Mouse (Mus musculus) ES-Bruce4 (cell line): ENCODE measurements around the gene Slc25a12.

Experiments used
- CTCF ChIP-seq: IDR thresholded peaks from one replicate; pipeline ENCODE4 v1.8.1; 2011; ENCODE audit warnings: low read depth, low read length
- POLR2A ChIP-seq: IDR thresholded peaks from one replicate; pipeline ENCODE4 v1.8.1; 2011; ENCODE audit warnings: low read length; ENCODE audit not compliant: insufficient read depth

DNA sequence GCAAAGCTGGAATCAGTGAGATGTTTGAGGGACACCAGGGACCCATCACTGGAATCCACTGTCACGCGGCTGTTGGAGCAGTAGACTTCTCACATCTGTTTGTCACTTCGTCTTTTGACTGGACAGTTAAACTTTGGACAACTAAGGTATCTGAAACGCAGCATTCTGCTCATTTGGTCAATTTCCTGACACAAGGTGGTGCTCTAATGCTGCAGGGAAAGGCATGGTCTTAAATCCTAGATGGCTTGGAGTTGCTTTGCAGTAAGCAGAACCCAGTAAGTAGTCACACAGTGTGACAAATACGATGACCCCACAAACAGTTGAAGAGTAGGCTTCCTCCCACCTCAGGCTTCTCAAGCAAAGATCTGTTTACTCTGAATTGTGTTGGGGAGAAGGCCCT is 116.7 kb downstream of the Slc25a12 start:
- TF ChIP-seq CTCF (no peak), POLR2A (no peak)
